Mouse (Mus musculus): ENCODE measurements around the gene Card9. TPM values are rescaled to one million over a fixed set of nuclear protein-coding genes. Genes with fewer than 3 reads are reported as not detected.

Gene Card9
- 0.41 and 0.55 TPM in 2 replicates for polyA plus RNA-seq (2012)

DNA sequence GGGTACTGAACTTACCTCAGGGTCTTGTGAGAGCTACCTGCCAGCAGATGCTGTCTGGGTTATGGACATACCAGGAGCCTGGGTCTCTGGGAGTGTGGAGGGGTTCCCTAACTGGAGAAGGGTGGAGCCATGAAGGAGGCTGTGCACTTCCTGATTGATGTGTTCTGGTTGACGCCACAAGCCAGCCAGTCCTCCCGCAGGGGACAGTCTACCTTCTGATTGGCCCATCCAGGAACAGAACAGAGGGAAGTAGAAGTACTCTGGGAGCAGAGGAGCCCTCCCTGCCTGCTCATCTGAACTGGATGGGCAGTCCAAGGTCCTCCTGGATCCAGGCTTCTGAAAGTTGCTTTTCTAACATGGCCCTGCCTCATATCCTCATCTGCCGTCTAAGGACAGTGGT, at the start of gene Card9:
Card9 (minus strand) TSS at position 147 of the 400 bp plus-strand sequence.
- TF ChIP-seq GATA1 (IDR thresholded peaks at IDR 0.05; ENCODE audit: low read length) = no peak

DNA sequence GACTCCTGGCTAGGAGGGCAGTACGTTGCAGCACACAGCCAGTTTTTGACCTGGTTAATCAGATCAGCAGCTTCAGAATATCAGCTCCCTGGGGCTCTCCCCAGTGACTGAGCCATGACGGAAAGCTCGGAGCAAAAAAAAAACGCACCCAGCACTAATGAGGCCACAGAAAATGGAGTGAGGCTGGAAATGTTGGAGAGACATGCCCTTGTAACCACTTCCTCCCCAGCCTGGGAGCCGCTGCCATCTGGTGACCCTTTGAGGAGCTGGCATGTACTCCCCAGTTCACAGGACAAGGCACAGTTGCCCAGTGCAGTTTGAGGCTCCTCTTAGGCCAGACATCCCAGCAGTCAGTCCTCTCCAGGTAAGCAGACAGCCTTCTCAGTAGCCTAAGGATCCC, 49.4 kb upstream of the Card9 start:
- TF ChIP-seq GATA1 (IDR thresholded peaks at IDR 0.05; ENCODE audit: low read length) = no peak

DNA sequence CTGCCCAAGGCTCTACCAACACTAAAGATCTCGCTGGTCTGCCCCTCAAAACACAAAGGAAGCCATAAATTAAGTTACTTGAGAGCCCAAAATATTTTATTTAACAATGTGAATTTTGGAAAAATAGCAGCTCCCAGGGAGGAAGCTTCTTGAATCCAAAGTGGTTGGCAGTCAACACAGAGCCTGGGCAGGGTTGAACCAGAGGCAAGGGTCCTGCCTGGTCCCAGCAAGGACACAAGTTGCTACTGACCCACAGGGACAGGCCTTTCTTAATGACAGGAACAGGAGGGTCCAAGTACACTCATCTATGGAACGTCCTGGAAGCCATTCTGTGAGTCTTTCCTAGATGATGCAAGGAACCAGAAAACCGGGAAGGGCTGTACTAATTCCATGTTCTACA, 48.6 kb upstream of the Card9 start:
- no peak for TF ChIP-seq GATA1 (IDR thresholded peaks at IDR 0.05; ENCODE audit: low read length)

DNA sequence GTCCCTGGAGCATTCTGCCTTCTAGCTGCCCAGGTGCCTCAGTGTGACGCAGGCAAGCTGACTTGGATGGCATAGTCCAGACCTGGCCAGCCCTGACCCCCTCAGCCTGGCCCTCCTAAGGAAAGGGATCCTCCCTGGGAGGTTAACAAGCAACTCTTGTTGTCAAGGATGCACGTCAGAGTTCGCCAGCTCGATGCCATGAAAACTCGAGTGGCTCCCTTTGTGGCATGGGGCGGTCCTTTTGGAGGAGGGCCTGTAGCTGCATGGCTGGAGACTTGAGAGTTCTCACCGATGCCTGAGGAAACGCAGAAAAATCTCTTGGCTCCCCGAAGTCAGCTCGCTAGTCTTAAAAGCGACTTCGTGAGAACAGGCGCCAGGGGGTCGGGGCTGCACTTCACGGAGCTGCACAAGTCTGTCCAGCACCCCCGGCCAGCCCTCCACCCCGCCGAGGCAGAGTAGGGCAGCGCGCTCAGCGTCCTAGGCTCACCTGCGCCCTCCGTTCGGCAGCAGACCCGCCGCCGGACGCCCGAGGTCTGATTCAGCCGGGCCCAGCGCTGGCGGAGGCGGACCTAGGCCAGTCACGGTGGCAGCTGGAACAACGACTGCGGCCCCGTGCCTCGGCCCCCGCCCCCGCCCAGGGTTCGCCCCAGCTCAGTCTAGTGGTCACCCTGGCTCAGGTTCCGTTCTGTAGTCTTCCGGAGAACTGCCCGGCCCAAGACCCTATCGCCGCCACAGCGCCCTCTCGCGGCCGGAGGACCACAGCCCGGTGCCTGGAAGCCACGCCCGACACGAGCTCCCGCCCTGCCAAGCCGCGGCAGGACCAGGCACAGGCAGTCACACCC, 48.0 kb upstream of the Card9 start, which contains the start of gene Inpp5e:
Inpp5e (minus strand) TSS at position 689 of the 842 bp plus-strand sequence.
- no peak for TF ChIP-seq GATA1 (IDR thresholded peaks at IDR 0.05; ENCODE audit: low read length)

DNA sequence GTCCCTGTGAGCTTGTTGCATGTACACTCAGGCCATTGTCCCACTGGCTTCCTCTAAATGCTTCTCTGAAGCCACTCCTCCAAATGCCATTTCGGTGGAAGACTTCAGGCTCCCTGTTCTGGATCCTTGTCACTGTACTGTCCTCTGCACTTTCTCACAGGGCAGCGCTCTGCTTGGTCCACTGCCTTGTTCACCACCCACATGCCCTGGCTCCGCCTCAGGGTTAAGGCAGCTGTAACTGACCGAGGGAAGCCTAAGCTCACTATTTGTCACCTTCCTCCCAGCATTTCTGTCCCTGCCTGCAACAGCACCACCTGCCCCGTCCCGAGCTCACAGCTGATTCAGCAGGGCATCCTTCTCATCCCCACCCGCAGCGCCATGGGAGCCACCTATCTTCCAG, 42.6 kb upstream of the Card9 start:
- no peak for TF ChIP-seq GATA1 (IDR thresholded peaks at IDR 0.05; ENCODE audit: low read length)

DNA sequence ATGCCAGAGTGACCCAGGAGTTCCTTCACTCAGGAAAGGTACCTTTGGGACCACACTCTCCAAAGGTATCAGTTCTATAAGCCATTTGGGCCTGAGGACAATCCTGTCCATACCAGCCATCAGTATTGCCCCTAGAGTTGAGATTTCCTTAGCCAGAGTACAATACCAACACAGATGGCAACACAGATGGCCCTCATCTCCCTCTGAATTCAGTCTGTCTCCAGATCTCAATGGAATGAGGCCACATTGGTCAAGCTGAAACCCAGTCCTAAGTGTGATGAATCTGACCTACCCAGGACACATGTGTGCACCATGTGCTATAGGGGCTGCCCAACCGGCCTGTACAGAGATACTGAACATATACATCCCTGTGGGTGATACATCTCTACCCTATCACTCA, 41.5 kb upstream of the Card9 start:
- TF ChIP-seq GATA1 (IDR thresholded peaks at IDR 0.05; ENCODE audit: low read length) = no peak

DNA sequence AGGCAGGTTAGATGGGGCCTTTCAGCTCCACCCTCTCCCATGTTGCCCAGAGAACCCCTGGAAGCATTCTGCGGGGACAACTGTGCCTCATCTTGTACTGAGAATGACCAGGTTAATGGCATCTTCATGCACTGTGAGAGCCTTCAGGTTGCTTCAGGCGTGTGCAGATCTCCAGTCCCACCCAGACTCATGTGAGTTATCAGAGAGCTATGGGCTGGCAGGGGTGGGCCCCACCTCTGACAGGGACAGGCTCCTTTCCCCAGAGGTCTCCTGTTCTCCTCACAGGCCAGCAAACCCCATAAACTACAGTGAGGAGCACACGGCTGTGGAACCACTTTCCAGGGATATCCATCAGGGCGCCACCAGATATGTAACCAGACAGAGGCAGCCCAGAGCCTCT, 40.3 kb upstream of the Card9 start:
- TF ChIP-seq GATA1 (IDR thresholded peaks at IDR 0.05; ENCODE audit: low read length) = no peak

DNA sequence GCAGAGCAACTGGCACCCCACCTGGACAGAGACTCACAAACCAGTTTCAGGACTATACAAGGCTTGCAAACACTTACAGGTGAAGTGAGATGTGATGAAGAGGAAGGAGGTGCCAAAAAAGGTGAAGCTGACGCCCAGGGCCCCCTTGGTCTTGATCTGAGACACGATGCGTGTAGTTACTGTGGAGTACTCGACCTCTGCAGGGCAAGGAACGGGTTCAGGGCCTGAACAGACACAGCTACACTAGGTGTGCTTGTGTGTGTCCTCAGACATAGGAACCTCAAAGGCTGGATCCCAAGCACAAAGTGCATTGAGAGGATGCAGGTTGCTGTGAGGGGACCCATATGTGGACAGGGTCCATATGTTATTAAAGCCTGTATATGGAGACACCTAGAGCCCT, 39.6 kb upstream of the Card9 start:
- TF ChIP-seq GATA1 (IDR thresholded peaks at IDR 0.05; ENCODE audit: low read length) = no peak

DNA sequence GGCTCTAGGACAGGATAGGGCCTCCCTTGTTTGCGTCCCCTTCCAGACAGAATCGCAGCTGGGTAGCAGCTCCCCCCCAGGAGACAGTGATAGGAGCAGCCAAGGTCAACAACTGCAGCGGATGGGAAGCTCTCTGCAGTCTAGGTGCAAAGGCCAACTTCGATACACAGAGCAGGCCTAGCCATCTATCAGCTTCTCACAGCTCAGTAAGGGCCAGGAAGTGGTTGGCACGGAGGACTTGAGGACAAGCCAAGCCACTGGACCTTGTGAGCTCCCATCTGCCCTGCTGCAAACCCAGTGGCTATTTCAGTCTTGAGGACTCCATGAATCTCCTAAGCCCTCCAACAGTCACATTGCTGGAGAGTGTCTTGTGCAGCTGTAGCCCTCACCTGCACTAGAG, 38.9 kb upstream of the Card9 start:
- TF ChIP-seq GATA1 (IDR thresholded peaks at IDR 0.05; ENCODE audit: low read length) = no peak

DNA sequence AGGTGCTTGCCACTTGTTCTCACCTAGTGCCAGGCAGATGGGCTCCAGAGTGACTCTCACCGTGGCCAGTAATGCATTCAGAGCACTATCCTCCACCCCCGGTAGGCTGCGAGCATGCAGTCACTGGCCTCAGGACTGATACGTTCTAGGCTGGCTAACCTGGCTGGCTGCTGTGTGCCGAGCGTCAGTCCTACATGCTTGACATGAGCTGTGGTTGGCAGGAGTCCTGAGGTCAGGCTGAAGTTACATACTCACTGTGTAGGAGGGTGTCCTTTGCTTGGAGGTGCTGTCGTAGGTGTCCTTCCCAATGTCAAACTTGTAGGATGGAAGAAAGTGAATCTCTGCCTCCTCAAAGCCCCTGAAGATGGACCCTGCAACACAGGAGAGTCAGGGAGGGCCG, 38.3 kb upstream of the Card9 start:
- no peak for TF ChIP-seq GATA1 (IDR thresholded peaks at IDR 0.05; ENCODE audit: low read length)

DNA sequence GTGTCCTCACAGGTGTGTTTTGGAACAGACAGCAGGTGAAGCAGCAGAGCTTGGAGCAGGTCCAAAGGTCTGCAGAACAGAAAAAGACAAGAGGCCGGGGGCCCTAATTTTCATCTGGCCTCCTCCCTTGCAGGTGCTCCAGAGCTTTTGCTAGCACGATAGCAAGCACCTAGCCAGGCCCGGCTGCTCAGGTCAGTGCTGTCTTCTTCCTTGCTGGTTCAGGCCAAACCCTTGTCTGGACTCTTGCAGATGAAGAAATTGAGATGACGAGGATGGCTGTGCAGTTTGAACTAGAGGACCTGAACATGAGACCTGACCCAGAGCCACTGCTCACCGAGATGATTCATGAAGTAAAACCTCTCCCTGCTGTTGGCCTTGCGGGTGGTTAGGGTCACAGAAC, 30.9 kb upstream of the Card9 start:
- no peak for TF ChIP-seq GATA1 (IDR thresholded peaks at IDR 0.05; ENCODE audit: low read length)

DNA sequence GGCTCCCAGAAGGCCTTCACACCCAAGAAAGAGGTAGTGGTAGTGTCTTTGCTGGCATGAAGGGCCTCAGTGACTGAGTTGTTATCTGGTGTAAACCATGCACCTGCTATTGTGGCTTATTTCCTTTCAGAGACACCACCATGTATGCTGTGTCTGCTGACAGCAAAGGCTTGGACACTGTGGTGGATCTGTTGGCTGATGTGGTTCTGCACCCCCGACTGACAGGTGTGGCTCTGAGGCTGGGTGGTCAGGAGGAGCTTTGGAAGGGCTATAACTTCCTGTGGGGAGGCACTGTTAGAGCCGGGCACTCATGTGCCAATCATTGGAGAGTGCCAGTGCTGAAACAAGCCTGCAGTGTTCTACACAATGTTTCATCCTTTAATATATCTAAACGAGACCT, 30.2 kb upstream of the Card9 start:
- TF ChIP-seq GATA1 (IDR thresholded peaks at IDR 0.05; ENCODE audit: low read length) = no peak

DNA sequence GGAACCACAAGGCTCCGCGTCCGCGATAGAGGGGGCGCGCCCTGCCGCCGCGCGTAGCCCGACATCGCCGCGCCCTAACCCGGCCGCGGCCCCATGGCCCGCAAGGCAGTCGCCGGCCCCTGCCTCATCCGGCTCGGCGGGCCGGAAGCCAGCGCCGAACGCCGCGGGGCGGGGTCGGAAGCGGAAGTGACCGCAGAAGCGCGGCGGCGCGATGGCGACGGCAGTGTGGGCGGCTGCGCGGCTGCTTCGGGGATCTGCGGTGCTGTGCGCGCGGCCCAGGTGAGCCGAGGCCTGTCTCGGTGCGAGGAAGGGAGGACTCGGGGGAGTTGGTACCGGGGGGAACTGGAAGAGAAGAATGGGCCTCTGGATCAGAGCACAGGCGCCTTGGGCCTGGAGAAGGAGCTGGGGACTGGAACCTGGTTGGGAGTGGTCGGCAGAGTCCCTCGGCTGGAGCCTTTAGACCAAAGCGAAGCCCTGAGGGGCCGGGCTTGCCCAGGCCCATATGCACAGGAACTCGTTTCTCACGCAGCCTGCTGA, 28.5 kb upstream of the Card9 start, which contains the start of the genes Entr1 and Pmpca:
Entr1 (minus strand) TSS at position 163 of the 537 bp plus-strand sequence.
Pmpca (plus strand) TSS at position 186 of the 537 bp plus-strand sequence.
- TF ChIP-seq GATA1 (IDR thresholded peaks at IDR 0.05; ENCODE audit: low read length) = no peak

DNA sequence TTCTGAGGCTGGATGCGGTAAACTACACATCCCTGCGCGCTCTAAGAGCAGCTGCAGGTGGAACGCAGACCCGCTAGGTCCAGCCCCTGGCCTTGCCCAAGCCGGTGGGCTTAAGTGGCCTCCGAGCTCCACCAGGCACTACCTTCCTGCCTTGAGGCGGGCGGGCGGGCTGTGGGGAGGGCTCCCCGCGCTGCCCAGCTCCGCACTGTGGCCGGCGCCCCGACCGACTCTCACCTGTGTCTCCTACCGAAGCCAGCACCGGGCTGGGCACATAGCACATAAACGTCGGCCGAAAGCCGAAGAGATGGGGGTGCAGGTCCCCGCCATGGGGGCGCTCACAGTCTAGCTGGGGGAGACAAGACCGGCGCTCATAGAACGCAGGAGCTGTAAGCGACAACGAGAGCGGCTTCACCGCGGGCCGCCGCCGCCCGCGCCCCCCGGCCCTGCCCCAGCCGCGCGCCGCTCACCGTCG, 28.0 kb upstream of the Card9 start:
- TF ChIP-seq GATA1 (IDR thresholded peaks at IDR 0.05; ENCODE audit: low read length) = no peak

DNA sequence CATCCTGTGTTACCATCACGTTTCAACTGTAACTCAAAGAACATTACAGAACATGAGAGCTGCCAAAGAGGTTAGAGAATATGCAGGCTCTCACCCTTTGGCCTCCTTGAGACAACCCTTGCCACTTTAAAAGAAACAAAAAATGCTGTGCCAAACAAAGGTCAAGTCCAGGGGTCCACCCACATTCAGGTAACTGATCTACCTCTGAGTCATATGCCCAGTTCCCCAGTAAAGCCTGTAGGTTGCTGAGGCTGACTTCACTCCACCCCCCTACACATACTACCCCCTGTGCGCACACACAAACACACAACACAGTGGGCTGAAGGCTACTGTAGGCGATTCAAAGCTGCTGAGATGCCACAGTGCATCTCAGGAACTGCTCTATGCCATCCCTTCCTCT, 27.0 kb upstream of the Card9 start:
- TF ChIP-seq GATA1 (IDR thresholded peaks at IDR 0.05; ENCODE audit: low read length) = no peak

DNA sequence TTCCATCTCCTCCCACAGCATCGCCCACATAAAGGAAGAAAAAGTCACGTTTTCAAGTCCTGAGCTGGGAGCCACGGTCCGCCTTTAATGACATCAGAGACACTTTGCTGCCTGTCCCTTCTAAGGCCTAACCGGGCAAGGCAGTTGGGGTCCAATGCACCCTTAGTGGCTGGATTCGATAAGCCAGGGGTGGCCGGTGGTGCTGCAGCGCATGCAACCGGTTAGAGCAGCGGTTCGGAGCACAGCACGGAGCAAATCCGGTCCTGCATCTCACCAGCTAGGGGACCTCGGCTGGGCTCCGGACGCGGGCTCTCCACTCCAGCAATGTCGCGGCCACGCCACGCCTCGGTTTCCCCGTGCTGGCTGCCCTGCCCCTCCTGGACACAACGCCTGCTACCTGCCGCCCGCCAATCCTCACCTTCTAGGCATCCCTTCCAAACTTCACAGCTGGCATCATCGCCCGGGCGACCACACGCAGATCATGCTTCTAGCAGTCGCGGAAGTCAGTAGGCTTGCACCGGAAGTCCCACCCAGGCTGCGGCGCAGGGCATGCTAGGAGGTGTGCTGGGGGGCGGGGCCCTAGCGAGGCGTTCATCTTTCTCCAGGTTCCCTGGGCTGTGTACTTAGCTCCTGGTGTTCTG, 19.5 kb upstream of the Card9 start, which contains the start of gene Snapc4:
Snapc4 (minus strand) TSS at position 523 of the 641 bp plus-strand sequence.
- TF ChIP-seq GATA1 (IDR thresholded peaks at IDR 0.05; ENCODE audit: low read length) = no peak
